Mouse (Mus musculus): ENCODE results near the gene Galnt16. TPM values are rescaled to one million over a fixed set of nuclear protein-coding genes. Genes with fewer than 3 reads are reported as not detected.

Galnt16 gene
- polyA plus RNA-seq, 1 experiment from 2014 or later, result 6.3 TPM

GRCm38 (mm10) chr12:80525513-80525912 lies 7.4 kb downstream of the Galnt16 start:
- Histone ChIP-seq H3K9ac (ENCODE audit: low read length) (no peak overlapping the region), H3K27me3 (ENCODE audit: control insufficient read depth, insufficient read depth, low read length) (no peaks in the 10 kb centered on the region), H3K4me1 (replicated peaks; ENCODE audit: control insufficient read depth, insufficient read depth) (no peaks in the 10 kb centered on the region), H3K4me3 (ENCODE audit: low read depth, low read length) (no peak overlapping the region), H3K36me3 (ENCODE audit: control insufficient read depth, insufficient read depth, low read length) (no peaks in the 10 kb centered on the region), H3K27ac (replicated peaks) (no peak overlapping the region), H3K9me3 (ENCODE audit: control insufficient read depth, low read length) (no peaks in the 10 kb centered on the region), H3K4me2 (replicated peaks; ENCODE audit: low read depth) (no peak overlapping the region)
- no peak for ATAC-seq (ENCODE audit: low FRiP score, low TSS enrichment)
- 41% methylated on average over 6 of the region's 7 CpGs for WGBS
- no peak for DNase-seq (ENCODE audit: low spot score)
- TF ChIP-seq EP300 (optimal IDR thresholded peaks at IDR 0.05), result no peak
- TF ChIP-seq CTCF (IDR thresholded peaks at IDR 0.05; ENCODE audit: low read depth), result no peak

GRCm38 (mm10) chr12:80526511-80526910 lies 8.4 kb downstream of the Galnt16 start:
- WGBS, result 69% methylated on average over 2 of the region's 2 CpGs
- H3K27ac ChIP-seq (replicated peaks), result no peak overlapping the region
- TF ChIP-seq EP300 (optimal IDR thresholded peaks at IDR 0.05) (no peak), CTCF (IDR thresholded peaks at IDR 0.05; ENCODE audit: low read depth) (no peak)
- H3K9ac ChIP-seq (ENCODE audit: low read length), result no peak overlapping the region
- H3K4me3 ChIP-seq (ENCODE audit: low read depth, low read length), result no peak overlapping the region
- ATAC-seq (ENCODE audit: low FRiP score, low TSS enrichment) (no peak), DNase-seq (ENCODE audit: low spot score) (no peak)
- no peaks in the 10 kb centered on the region for H3K4me1 ChIP-seq (replicated peaks; ENCODE audit: control insufficient read depth, insufficient read depth)
- H3K9me3 ChIP-seq (ENCODE audit: control insufficient read depth, low read length), result no peaks in the 10 kb centered on the region
- no peaks in the 10 kb centered on the region for H3K36me3 ChIP-seq (ENCODE audit: control insufficient read depth, insufficient read depth, low read length)
- no peak overlapping the region for H3K4me2 ChIP-seq (replicated peaks; ENCODE audit: low read depth)
- no peaks in the 10 kb centered on the region for H3K27me3 ChIP-seq (ENCODE audit: control insufficient read depth, insufficient read depth, low read length)

DNA sequence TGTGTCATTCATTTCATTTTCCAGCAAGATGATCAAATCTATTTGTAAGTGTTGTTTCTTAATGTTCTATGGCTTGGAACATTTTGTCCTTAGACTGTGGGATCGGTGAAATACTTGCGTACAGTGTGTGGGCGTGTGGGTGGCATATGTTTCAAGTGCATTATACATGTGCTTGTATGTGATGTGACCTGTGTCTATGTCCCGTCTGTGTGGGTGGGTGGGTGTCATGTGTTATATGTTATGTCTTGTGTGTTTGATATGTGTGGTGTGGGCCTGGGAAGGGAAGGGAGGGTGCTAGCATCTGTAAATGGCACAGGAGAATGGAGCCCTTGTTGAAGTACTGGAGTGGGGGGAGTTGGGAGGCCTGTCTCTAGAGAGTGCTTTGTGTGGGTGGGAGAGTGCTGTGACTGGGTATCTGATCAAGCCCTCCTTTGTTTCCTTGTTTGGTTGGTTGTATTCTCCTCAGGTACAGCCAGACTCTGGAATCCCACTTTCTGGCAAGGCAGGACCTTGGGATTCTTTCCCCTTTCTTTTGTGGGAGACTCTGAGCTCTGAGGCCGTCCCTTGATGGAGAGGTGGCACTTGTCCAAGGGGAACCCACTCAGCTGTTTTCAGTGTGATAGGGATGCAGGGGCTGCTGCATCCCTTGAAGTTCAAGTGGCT lies 9.8 kb downstream of the Galnt16 start:
- H3K36me3 ChIP-seq (ENCODE audit: control insufficient read depth, insufficient read depth, low read length), result no peaks in the 10 kb centered on the region
- no peak for DNase-seq (ENCODE audit: low spot score)
- H3K27me3 ChIP-seq (ENCODE audit: control insufficient read depth, insufficient read depth, low read length), result no peaks in the 10 kb centered on the region
- H3K4me3 ChIP-seq (ENCODE audit: low read depth, low read length), result no peak overlapping the region
- no peak overlapping the region for H3K27ac ChIP-seq (replicated peaks)
- 73% methylated on average over 5 of the region's 5 CpGs for WGBS
- H3K4me1 ChIP-seq (replicated peaks; ENCODE audit: control insufficient read depth, insufficient read depth), result no peaks in the 10 kb centered on the region
- ATAC-seq (ENCODE audit: low FRiP score, low TSS enrichment), result no peak
- no peak overlapping the region for H3K4me2 ChIP-seq (replicated peaks; ENCODE audit: low read depth)
- H3K9ac ChIP-seq (ENCODE audit: low read length), result no peak overlapping the region
- H3K9me3 ChIP-seq (ENCODE audit: control insufficient read depth, low read length), result no peaks in the 10 kb centered on the region
- TF ChIP-seq EP300 (optimal IDR thresholded peaks at IDR 0.05) (no peak), CTCF (IDR thresholded peaks at IDR 0.05; ENCODE audit: low read depth) (no peak)

GRCm38 (mm10) chr12:80530052-80530451 lies 12.0 kb downstream of the Galnt16 start:
- 33% methylated on average over 2 of the region's 2 CpGs for WGBS
- no peak for DNase-seq (ENCODE audit: low spot score)
- no peaks in the 10 kb centered on the region for H3K27me3 ChIP-seq (ENCODE audit: control insufficient read depth, insufficient read depth, low read length)
- H3K36me3 ChIP-seq (ENCODE audit: control insufficient read depth, insufficient read depth, low read length), result no peaks in the 10 kb centered on the region
- TF ChIP-seq CTCF (IDR thresholded peaks at IDR 0.05; ENCODE audit: low read depth) (no peak), EP300 (optimal IDR thresholded peaks at IDR 0.05) (no peak)
- no peaks in the 10 kb centered on the region for H3K9me3 ChIP-seq (ENCODE audit: control insufficient read depth, low read length)
- H3K4me1 ChIP-seq (replicated peaks; ENCODE audit: control insufficient read depth, insufficient read depth), result no peaks in the 10 kb centered on the region
- no peak overlapping the region for H3K9ac ChIP-seq (ENCODE audit: low read length)
- ATAC-seq (ENCODE audit: low FRiP score, low TSS enrichment), result no peak
- no peak overlapping the region for H3K4me2 ChIP-seq (replicated peaks; ENCODE audit: low read depth)
- H3K27ac ChIP-seq (replicated peaks), result no peak overlapping the region
- no peak overlapping the region for H3K4me3 ChIP-seq (ENCODE audit: low read depth, low read length)

DNA sequence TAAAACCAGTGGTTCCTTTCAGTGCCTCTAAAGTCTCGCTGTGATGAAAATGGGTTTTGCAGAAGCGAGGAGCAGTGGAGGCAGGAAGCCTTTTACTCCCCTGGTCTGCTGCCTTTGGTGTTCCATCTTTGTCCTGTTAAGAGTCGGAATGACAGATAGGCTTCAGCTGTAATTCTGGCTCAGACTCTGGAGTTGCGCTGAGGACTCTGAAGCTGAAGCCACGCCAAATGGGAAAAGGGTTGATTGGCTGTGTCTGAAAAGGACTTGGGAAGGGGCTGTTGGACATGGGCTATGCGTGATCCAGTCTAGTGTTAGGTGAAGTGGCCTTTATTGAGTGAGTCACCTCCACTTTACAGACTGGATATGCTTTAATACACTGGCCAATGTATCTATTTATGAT lies 12.6 kb downstream of the Galnt16 start:
- H3K9ac ChIP-seq (ENCODE audit: low read length), result no peak overlapping the region
- no peaks in the 10 kb centered on the region for H3K9me3 ChIP-seq (ENCODE audit: control insufficient read depth, low read length)
- H3K4me2 ChIP-seq (replicated peaks; ENCODE audit: low read depth), result no peak overlapping the region
- DNase-seq (ENCODE audit: low spot score) (no peak), ATAC-seq (ENCODE audit: low FRiP score, low TSS enrichment) (no peak)
- H3K4me3 ChIP-seq (ENCODE audit: low read depth, low read length), result no peak overlapping the region
- no peak for TF ChIP-seq EP300 (optimal IDR thresholded peaks at IDR 0.05)
- no peaks in the 10 kb centered on the region for H3K27me3 ChIP-seq (ENCODE audit: control insufficient read depth, insufficient read depth, low read length)
- H3K36me3 ChIP-seq (ENCODE audit: control insufficient read depth, insufficient read depth, low read length), result no peaks in the 10 kb centered on the region
- H3K4me1 ChIP-seq (replicated peaks; ENCODE audit: control insufficient read depth, insufficient read depth), result no peaks in the 10 kb centered on the region
- H3K27ac ChIP-seq (replicated peaks), result no peak overlapping the region
- 54% methylated on average over 6 of the region's 6 CpGs for WGBS

DNA sequence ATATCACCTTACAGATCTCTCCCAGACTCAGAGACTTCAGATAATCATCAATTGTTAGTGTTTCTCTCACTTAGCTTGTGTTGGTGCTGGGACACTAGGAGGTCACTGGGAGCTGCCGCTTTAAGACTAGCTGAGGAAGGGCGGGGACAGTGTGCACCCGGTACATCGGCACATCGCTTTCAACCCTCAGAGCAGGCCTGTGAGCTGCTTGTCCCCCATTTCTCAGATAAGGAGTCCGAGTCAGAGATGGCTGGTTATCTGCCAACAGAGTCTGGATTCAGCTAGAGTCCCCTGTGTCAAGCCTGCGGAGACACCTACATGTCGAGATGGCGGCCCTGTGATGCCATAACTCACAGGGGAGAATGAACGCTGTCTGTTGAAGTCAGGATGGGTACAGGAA lies 13.5 kb downstream of the Galnt16 start:
- Histone ChIP-seq H3K4me2 (replicated peaks; ENCODE audit: low read depth) (no peak overlapping the region), H3K9me3 (ENCODE audit: control insufficient read depth, low read length) (no peaks in the 10 kb centered on the region), H3K4me1 (replicated peaks; ENCODE audit: control insufficient read depth, insufficient read depth) (no peaks in the 10 kb centered on the region), H3K27ac (replicated peaks) (no peak overlapping the region), H3K4me3 (ENCODE audit: low read depth, low read length) (no peak overlapping the region), H3K36me3 (ENCODE audit: control insufficient read depth, insufficient read depth, low read length) (no peaks in the 10 kb centered on the region), H3K27me3 (ENCODE audit: control insufficient read depth, insufficient read depth, low read length) (no peaks in the 10 kb centered on the region), H3K9ac (ENCODE audit: low read length) (no peak overlapping the region)
- WGBS, result 67% methylated on average over 10 of the region's 10 CpGs
- no peak for DNase-seq (ENCODE audit: low spot score)
- TF ChIP-seq CTCF (IDR thresholded peaks at IDR 0.05; ENCODE audit: low read depth) (no peak), EP300 (optimal IDR thresholded peaks at IDR 0.05) (no peak)
- no peak for ATAC-seq (ENCODE audit: low FRiP score, low TSS enrichment)

Data from stomach, postnatal 0 days (tissue).